In the genomic region with DNA sequence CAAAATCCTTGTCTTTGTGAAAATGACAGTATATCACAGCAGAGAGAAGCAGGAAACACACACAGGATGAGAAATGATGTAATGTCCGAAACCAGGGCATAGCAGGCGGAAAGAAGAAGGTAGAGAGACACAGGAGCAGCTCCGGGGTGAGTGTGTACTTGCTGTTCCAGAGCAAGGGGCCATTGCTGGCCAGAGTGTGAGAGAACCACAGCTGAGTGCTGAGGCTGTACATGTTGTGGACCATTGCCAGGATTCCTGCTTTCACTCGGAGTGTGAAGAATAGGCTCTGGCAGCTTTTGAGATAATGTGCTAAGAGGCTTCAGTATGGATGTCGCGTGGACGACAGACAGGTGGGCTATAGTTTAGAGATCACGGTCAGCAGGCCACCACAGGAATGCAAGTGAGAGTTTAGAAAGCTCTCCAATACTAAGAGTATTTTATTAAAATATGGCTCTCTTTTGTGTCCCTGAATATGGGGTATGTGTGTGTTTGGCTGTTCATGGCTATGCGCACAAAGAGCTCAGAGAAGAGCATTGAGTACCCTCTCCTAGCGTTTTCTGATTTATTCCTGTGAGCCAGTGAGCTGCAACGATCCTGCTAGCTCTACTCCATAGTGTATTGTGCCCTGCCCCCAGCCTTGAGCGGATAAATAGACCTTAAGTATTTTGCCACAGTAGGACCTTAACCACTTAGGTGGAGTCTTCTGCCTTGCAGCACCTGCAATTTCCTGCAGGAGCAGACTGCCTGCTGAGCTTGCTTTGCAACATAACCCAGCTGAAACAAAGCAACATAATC, we compare ENCODE assay signal across 10 mouse cellular contexts.
DNase-seq lines count a peak whose midpoint lies in the region; ATAC-seq lines count a peak whose summit lies in the region.
"Had no signal": no experiment of that assay in that cellular context is flagged by ENCODE, and none has a peak within 500 bp of the region (broad histone marks: within the 10 kb centered on the region; RNA-seq: fewer than 3 reads in every experiment).

No protein-coding gene starts in this region.

- no peaks in the 10 kb centered on the region for H3K36me3 ChIP-seq in midbrain, embryonic 14.5 days (ENCODE audit: control insufficient read depth, insufficient read depth, low read length)
- H3K36me3 ChIP-seq in midbrain, embryonic 10.5 days = no peaks in the 10 kb centered on the region
- H3K36me3 ChIP-seq in heart, embryonic 14.5 days (ENCODE audit: control insufficient read depth, insufficient read depth, low read length) = no peaks in the 10 kb centered on the region
- H3K36me3 ChIP-seq: liver, embryonic 13.5 days had no signal

- 75% methylated on average over 12 of the region's 12 CpGs for WGBS in midbrain, embryonic 14.5 days
- 86% methylated on average over 12 of the region's 12 CpGs for WGBS in midbrain, embryonic 10.5 days
- WGBS in heart, embryonic 14.5 days = 15% methylated on average over 12 of the region's 12 CpGs

- H3K27me3 ChIP-seq in midbrain, embryonic 14.5 days (ENCODE audit: control insufficient read depth, insufficient read depth, low read length) = no peaks in the 10 kb centered on the region
- no peaks in the 10 kb centered on the region for H3K27me3 ChIP-seq in midbrain, embryonic 10.5 days (ENCODE audit: low read depth, poor library complexity, severe bottlenecking)
- no peaks in the 10 kb centered on the region for H3K27me3 ChIP-seq in heart, embryonic 14.5 days (ENCODE audit: control insufficient read depth, insufficient read depth, low read length)
- H3K27me3 ChIP-seq: liver, embryonic 13.5 days had no signal

- DNase-seq in adrenal gland, postnatal 14 days = peak; percentile 4
- DNase-seq in adrenal gland, adult 2 months = no peak
- DNase-seq in midbrain, embryonic 14.5 days = peak; percentile 43
- no peak for DNase-seq in midbrain, embryonic 10.5 days (ENCODE audit: low spot score)
- peak; percentile 16 for DNase-seq in retina, postnatal 7 days (ENCODE audit: low read depth, low spot score)
- no peak for DNase-seq in urinary bladder, postnatal 14 days (ENCODE audit: low spot score)
- no peak for DNase-seq in layer of hippocampus, adult 8-10 months (ENCODE audit: low spot score in 2 of 2)
- DNase-seq: adrenal gland, postnatal 10 days; liver, embryonic 13.5 days had no signal

- ATAC-seq in midbrain, embryonic 14.5 days (ENCODE audit: low FRiP score, low TSS enrichment) = no peak; the same call in 1 of the 2 replicates
- peak; percentile 92 for ATAC-seq in heart, embryonic 14.5 days (ENCODE audit: insufficient number of reproducible peaks, insufficient read depth, low FRiP score, low read depth)

- H3K4me2 ChIP-seq in midbrain, embryonic 14.5 days (ENCODE audit: low read length) = no peak overlapping the region
- H3K4me2 ChIP-seq in heart, embryonic 14.5 days (ENCODE audit: low read length) = peak overlapping the region; percentile 49
- H3K4me2 ChIP-seq: liver, embryonic 13.5 days had no signal

- no peaks in the 10 kb centered on the region for H3K9me3 ChIP-seq in midbrain, embryonic 14.5 days (ENCODE audit: control insufficient read depth, low read length)
- H3K9me3 ChIP-seq in midbrain, embryonic 10.5 days (replicated peaks) = no peaks in the 10 kb centered on the region
- H3K9me3 ChIP-seq in heart, embryonic 14.5 days (ENCODE audit: control insufficient read depth, low read length) = no peaks in the 10 kb centered on the region
- H3K9me3 ChIP-seq: liver, embryonic 13.5 days had no signal

- no peak overlapping the region for H3K4me3 ChIP-seq in midbrain, embryonic 14.5 days (replicated peaks; ENCODE audit: low read depth, low read length)
- no peak overlapping the region for H3K4me3 ChIP-seq in midbrain, embryonic 10.5 days
- no peak overlapping the region for H3K4me3 ChIP-seq in heart, embryonic 14.5 days (ENCODE audit: control insufficient read depth in 1 of 2, insufficient read depth in 1 of 2, low read depth in 1 of 2, low read length in 2 of 2)
- H3K4me3 ChIP-seq: liver, embryonic 13.5 days had no signal

- H3K9ac ChIP-seq in midbrain, embryonic 14.5 days (replicated peaks; ENCODE audit: low read length) = no peak overlapping the region
- H3K9ac ChIP-seq in heart, embryonic 14.5 days (ENCODE audit: low read length) = peak overlapping the region; percentile 18; the same call in 1 of the 2 replicates
- H3K9ac ChIP-seq: liver, embryonic 13.5 days had no signal

- no peak overlapping the region for H3K27ac ChIP-seq in midbrain, embryonic 14.5 days (replicated peaks; ENCODE audit: low read depth, low read length)
- H3K27ac ChIP-seq in midbrain, embryonic 10.5 days (replicated peaks) = no peak overlapping the region
- peak overlapping the region; percentile 90 to 97 for H3K27ac ChIP-seq in heart, embryonic 14.5 days (replicated peaks in 1 of 2; ENCODE audit: control insufficient read depth in 1 of 2, insufficient read depth in 1 of 2, low read depth in 2 of 2, low read length in 2 of 2)
- H3K27ac ChIP-seq: liver, embryonic 13.5 days had no signal

- no peaks in the 10 kb centered on the region for H3K4me1 ChIP-seq in midbrain, embryonic 14.5 days (ENCODE audit: control insufficient read depth, insufficient read depth, low read length)
- no peaks in the 10 kb centered on the region for H3K4me1 ChIP-seq in midbrain, embryonic 10.5 days
- peaks cover 6 to 19% of the 10 kb centered on the region in 2 experiments for H3K4me1 ChIP-seq in heart, embryonic 14.5 days (ENCODE audit: control insufficient read depth in 2 of 2, insufficient read depth in 2 of 2, low read length in 2 of 2)
- H3K4me1 ChIP-seq: liver, embryonic 13.5 days had no signal

Comparison
In these comparisons a context has a peak if more than half of its experiments do, and no peak if none do; other contexts are left out.
1. DNase-seq: peak in adrenal gland, postnatal 14 days (single experiment), midbrain, embryonic 14.5 days (single experiment) and retina, postnatal 7 days (single experiment); none in adrenal gland, adult 2 months (single experiment), midbrain, embryonic 10.5 days (single experiment), urinary bladder, postnatal 14 days (single experiment) and layer of hippocampus, adult 8-10 months (0 of 2).
2. H3K27ac ChIP-seq: peak in heart, embryonic 14.5 days (2 of 2); none in midbrain, embryonic 14.5 days (single experiment) and midbrain, embryonic 10.5 days (single experiment).